Mouse (Mus musculus) limb, embryonic 11.5 days (tissue): ENCODE data around the gene 1190002N15Rik. TPM values are rescaled to one million over a fixed set of nuclear protein-coding genes. Genes with fewer than 3 reads are reported as not detected.

ENCODE experiments used
- ATAC-seq: fragments of 200-750 bp; cut with Nextera tagmentation; 2 replicates; pipeline ENCODE4 v1.8.0; 2017; ENCODE audit warnings: low read depth; ENCODE audit not compliant: insufficient number of reproducible peaks, low FRiP score, low TSS enrichment
- DNase-seq: peaks from one replicate; pipeline ENCODE4 v3.0.0-alpha.2; 2015; ENCODE audit warnings: low spot score
- H3K27ac ChIP-seq: fragments of 300-500 bp; sonication (generic); replicated peaks from 2 replicates; pipeline ENCODE4 v1.5.1; 2014; ENCODE audit warnings: low read depth, mild to moderate bottlenecking, low read length
- H3K27me3 ChIP-seq: fragments of 300-500 bp; sonication (generic); 2 replicates; pipeline ENCODE4 v1.6.1; 2014; ENCODE audit warnings: mild to moderate bottlenecking, low read length, mixed read lengths; ENCODE audit not compliant: control insufficient read depth, insufficient read depth
- H3K36me3 ChIP-seq: fragments of 300-500 bp; sonication (generic); 2 replicates; pipeline ENCODE4 v1.6.1; 2014; ENCODE audit warnings: mild to moderate bottlenecking, low read length, moderate library complexity, mixed read lengths; ENCODE audit not compliant: control insufficient read depth, insufficient read depth
- H3K4me1 ChIP-seq: fragments of 300-500 bp; sonication (generic); 2 replicates; pipeline ENCODE4 v1.6.1; 2014; ENCODE audit warnings: low read length, mixed read lengths; ENCODE audit not compliant: control insufficient read depth, insufficient read depth
- H3K4me2 ChIP-seq: fragments of 300-500 bp; sonication (generic); 2 replicates; pipeline ENCODE4 v1.6.1; 2014; ENCODE audit warnings: low read depth, mild to moderate bottlenecking, moderate library complexity; ENCODE audit not compliant: severe bottlenecking
- H3K4me3 ChIP-seq: fragments of 300-500 bp; sonication (generic); 2 replicates; pipeline ENCODE4 v1.5.1; 2014; ENCODE audit warnings: low read depth, low read length
- H3K9ac ChIP-seq: fragments of 300-500 bp; sonication (generic); 2 replicates; pipeline ENCODE4 v1.6.1; 2014; ENCODE audit warnings: mild to moderate bottlenecking, low read length
- H3K9me3 ChIP-seq: fragments of 300-500 bp; sonication (generic); 2 replicates; pipeline ENCODE4 v1.6.1; 2016; ENCODE audit warnings: low read length; ENCODE audit not compliant: control insufficient read depth
- WGBS: fragments of 180-500 bp; shearing (Covaris S2); extraction: QIAGEN DNeasy Blood & Tissue Kit; methylation state at CpG from one replicate; pipeline ENCODE4 v1.1.7; 2014; 5-methylcytosine and 5-hydroxymethylcytosine counted together
- polyA plus RNA-seq: library from polyadenylated mRNA; unstranded; fragments of >200 nt; fragmentation: Nextera tagmentation; extraction: Ambion mirVana; gene quantifications from 2 replicates; pipeline ENCODE4 v1.2.1, GENCODE M21; 2014

The 1190002N15Rik gene
- polyA plus RNA-seq, 1 experiment from 2014 or later, result 28.1 TPM

- Histone ChIP-seq H3K27me3 (no peaks in the 10 kb centered on the region), H3K4me1 (no peaks in the 10 kb centered on the region), H3K4me3 (no peak overlapping the region), H3K4me2 (no peak overlapping the region), H3K9me3 (no peaks in the 10 kb centered on the region), H3K27ac (no peak overlapping the region), H3K9ac (no peak overlapping the region), H3K36me3 (no peaks in the 10 kb centered on the region)
- DNase-seq (no peak), ATAC-seq (no peak)
These were observed 18.4 kb upstream of the 1190002N15Rik start for GRCm38 (mm10) chr9:94556249-94556648.

- Histone ChIP-seq H3K9me3 (no peaks in the 10 kb centered on the region), H3K4me2 (no peak overlapping the region), H3K27me3 (no peaks in the 10 kb centered on the region), H3K9ac (no peak overlapping the region), H3K4me1 (no peaks in the 10 kb centered on the region), H3K27ac (no peak overlapping the region), H3K4me3 (no peak overlapping the region), H3K36me3 (no peaks in the 10 kb centered on the region)
- no peak for ATAC-seq
- WGBS, result 58% methylated on average over 2 of the region's 2 CpGs
- no peak for DNase-seq
These were observed 12.7 kb upstream of the 1190002N15Rik start for GRCm38 (mm10) chr9:94550493-94551095.

GRCm38 (mm10) chr9:94543881-94544280 lies 6.0 kb upstream of the 1190002N15Rik start:
- H3K9me3 ChIP-seq, result no peaks in the 10 kb centered on the region
- ATAC-seq (no peak), DNase-seq (no peak)
- no peak overlapping the region for H3K4me2 ChIP-seq
- no peaks in the 10 kb centered on the region for H3K4me1 ChIP-seq
- H3K36me3 ChIP-seq, result no peaks in the 10 kb centered on the region
- H3K27ac ChIP-seq, result no peak overlapping the region
- WGBS, result 91% methylated on average over 4 of the region's 4 CpGs
- H3K9ac ChIP-seq, result no peak overlapping the region
- no peak overlapping the region for H3K4me3 ChIP-seq
- no peaks in the 10 kb centered on the region for H3K27me3 ChIP-seq

- H3K4me3 ChIP-seq, result no peak overlapping the region
- H3K4me2 ChIP-seq, result no peak overlapping the region
- no peak overlapping the region for H3K9ac ChIP-seq
- no peaks in the 10 kb centered on the region for H3K4me1 ChIP-seq
- H3K27ac ChIP-seq, result no peak overlapping the region
- WGBS, result 72% methylated on average over 10 of the region's 10 CpGs
- no peaks in the 10 kb centered on the region for H3K27me3 ChIP-seq
- DNase-seq (no peak), ATAC-seq (no peak)
- H3K9me3 ChIP-seq, result no peaks in the 10 kb centered on the region
- H3K36me3 ChIP-seq, result no peaks in the 10 kb centered on the region
These were observed 2.6 kb upstream of the 1190002N15Rik start for GRCm38 (mm10) chr9:94540343-94541095.

GRCm38 (mm10) chr9:94539346-94539865 lies 1.5 kb upstream of the 1190002N15Rik start:
- Histone ChIP-seq H3K27ac (no peak overlapping the region), H3K4me1 (no peaks in the 10 kb centered on the region), H3K4me3 (peak overlapping the region; percentile 67), H3K9ac (no peak overlapping the region), H3K36me3 (no peaks in the 10 kb centered on the region), H3K27me3 (no peaks in the 10 kb centered on the region), H3K9me3 (no peaks in the 10 kb centered on the region), H3K4me2 (peak overlapping the region; percentile 69)
- ATAC-seq (no peak), DNase-seq (no peak)
- WGBS, result 42% methylated on average over 8 of the region's 8 CpGs

GRCm38 (mm10) chr9:94538823-94539143 lies 902 bp upstream of the 1190002N15Rik start:
- H3K9me3 ChIP-seq, result no peaks in the 10 kb centered on the region
- H3K4me1 ChIP-seq, result 0 out of 2 replicates have a peak, but pooled peaks cover 2% of the 10 kb centered on the region
- H3K4me3 ChIP-seq, result peak overlapping the region; percentile 67
- H3K4me2 ChIP-seq, result peak overlapping the region; percentile 69
- H3K9ac ChIP-seq, result peak overlapping the region; percentile 79
- peak overlapping the region; percentile 91; the same call in 1 of the 2 replicates for H3K27ac ChIP-seq
- WGBS, result under 1% methylated on average over 22 of the region's 22 CpGs
- no peaks in the 10 kb centered on the region for H3K27me3 ChIP-seq
- ATAC-seq (peak; percentile 44), DNase-seq (no peak)
- H3K36me3 ChIP-seq, result no peaks in the 10 kb centered on the region

GRCm38 (mm10) chr9:94537051-94537917 lies 597 bp downstream of the 1190002N15Rik start:
- Histone ChIP-seq H3K4me1 (0 out of 2 replicates have a peak, but pooled peaks cover 2% of the 10 kb centered on the region), H3K27me3 (no peaks in the 10 kb centered on the region), H3K9ac (peak overlapping the region; percentile 79), H3K4me2 (peak overlapping the region; percentile 92), H3K36me3 (no peaks in the 10 kb centered on the region), H3K27ac (peak overlapping the region; percentile 91), H3K4me3 (peak overlapping the region; percentile 67), H3K9me3 (no peaks in the 10 kb centered on the region)
- peak; percentile 55 for ATAC-seq
- DNase-seq, result peak; percentile 79
- 0% methylated on average over 87 of the region's 103 CpGs for WGBS

GRCm38 (mm10) chr9:94536261-94536905 lies 1.5 kb downstream of the 1190002N15Rik start:
- Histone ChIP-seq H3K36me3 (no peaks in the 10 kb centered on the region), H3K9me3 (no peaks in the 10 kb centered on the region), H3K9ac (peak overlapping the region; percentile 79), H3K4me2 (peak overlapping the region; percentile 92), H3K27ac (no peak overlapping the region; the same call in 1 of the 2 replicates), H3K4me1 (0 out of 2 replicates have a peak, but pooled peaks cover 2% of the 10 kb centered on the region), H3K4me3 (peak overlapping the region; percentile 67), H3K27me3 (no peaks in the 10 kb centered on the region)
- under 1% methylated on average over 15 of the region's 15 CpGs for WGBS
- no peak for ATAC-seq
- no peak for DNase-seq
